Mouse (Mus musculus): ENCODE results near the gene Srsf1.

The Srsf1 gene

GRCm38 (mm10) chr11:88052638-88053037, 5.5 kb downstream of the Srsf1 start:
- DNase-seq (ENCODE audit: low read depth, low spot score), result no peak
- peaks cover 8% of the 10 kb centered on the region; the same call in 1 of the 2 replicates for H3K36me3 ChIP-seq (ENCODE audit: control insufficient read depth, insufficient read depth, low read length, poor library complexity, severe bottlenecking)
- H3K27me3 ChIP-seq (ENCODE audit: control insufficient read depth, insufficient read depth, low read length, poor library complexity, severe bottlenecking), result no peaks in the 10 kb centered on the region

- Histone ChIP-seq H3K27me3 (ENCODE audit: control insufficient read depth, insufficient read depth, low read length, poor library complexity, severe bottlenecking) (no peaks in the 10 kb centered on the region), H3K36me3 (ENCODE audit: control insufficient read depth, insufficient read depth, low read length, poor library complexity, severe bottlenecking) (peaks cover 8% of the 10 kb centered on the region; the same call in 1 of the 2 replicates)
- no peak for DNase-seq (ENCODE audit: low read depth, low spot score)
Observed at GRCm38 (mm10) chr11:88053821-88054220, 6.6 kb downstream of the Srsf1 start.

GRCm38 (mm10) chr11:88054589-88054988, 7.4 kb downstream of the Srsf1 start:
- H3K27me3 ChIP-seq (ENCODE audit: control insufficient read depth, insufficient read depth, low read length, poor library complexity, severe bottlenecking), result no peaks in the 10 kb centered on the region
- peak; percentile 78 for DNase-seq (ENCODE audit: low read depth, low spot score)
- peaks cover 4% of the 10 kb centered on the region; the same call in 1 of the 2 replicates for H3K36me3 ChIP-seq (ENCODE audit: control insufficient read depth, insufficient read depth, low read length, poor library complexity, severe bottlenecking)

GRCm38 (mm10) chr11:88055777-88056176, 8.6 kb downstream of the Srsf1 start:
- DNase-seq (ENCODE audit: low read depth, low spot score), result no peak
- peaks cover 4% of the 10 kb centered on the region; the same call in 1 of the 2 replicates for H3K36me3 ChIP-seq (ENCODE audit: control insufficient read depth, insufficient read depth, low read length, poor library complexity, severe bottlenecking)

GRCm38 (mm10) chr11:88057788-88058187, 10.6 kb downstream of the Srsf1 start:
- peak; percentile 31 for DNase-seq (ENCODE audit: low read depth, low spot score)
- no peaks in the 10 kb centered on the region for H3K36me3 ChIP-seq (ENCODE audit: control insufficient read depth, insufficient read depth, low read length, poor library complexity, severe bottlenecking)
- no peaks in the 10 kb centered on the region for H3K27me3 ChIP-seq (ENCODE audit: control insufficient read depth, insufficient read depth, low read length, poor library complexity, severe bottlenecking)

More at GRCm38 (mm10) chr11:88055777-88056176, 8.6 kb downstream of the Srsf1 start:
- no peaks in the 10 kb centered on the region for H3K27me3 ChIP-seq (ENCODE audit: control insufficient read depth, insufficient read depth, low read length, poor library complexity, severe bottlenecking)

- Histone ChIP-seq H3K36me3 (ENCODE audit: control insufficient read depth, insufficient read depth, low read length, poor library complexity, severe bottlenecking) (no peaks in the 10 kb centered on the region), H3K27me3 (ENCODE audit: control insufficient read depth, insufficient read depth, low read length, poor library complexity, severe bottlenecking) (no peaks in the 10 kb centered on the region)
- peak; percentile 80 for DNase-seq (ENCODE audit: low read depth, low spot score)
Observed at GRCm38 (mm10) chr11:88059141-88059540, 12.0 kb downstream of the Srsf1 start.

GRCm38 (mm10) chr11:88061892-88062625, 14.9 kb downstream of the Srsf1 start:
- peak; percentile 71 for DNase-seq (ENCODE audit: low read depth, low spot score)
- Histone ChIP-seq H3K27me3 (ENCODE audit: control insufficient read depth, insufficient read depth, low read length, poor library complexity, severe bottlenecking) (no peaks in the 10 kb centered on the region), H3K36me3 (ENCODE audit: control insufficient read depth, insufficient read depth, low read length, poor library complexity, severe bottlenecking) (no peaks in the 10 kb centered on the region)

- no peaks in the 10 kb centered on the region for H3K27me3 ChIP-seq (ENCODE audit: control insufficient read depth, insufficient read depth, low read length, poor library complexity, severe bottlenecking)
- H3K36me3 ChIP-seq (ENCODE audit: control insufficient read depth, insufficient read depth, low read length, poor library complexity, severe bottlenecking), result no peaks in the 10 kb centered on the region
- DNase-seq (ENCODE audit: low read depth, low spot score), result no peak
Observed at GRCm38 (mm10) chr11:88065732-88066131, 18.6 kb downstream of the Srsf1 start.

- DNase-seq (ENCODE audit: low read depth, low spot score), result peak; percentile 51
- Histone ChIP-seq H3K36me3 (ENCODE audit: control insufficient read depth, insufficient read depth, low read length, poor library complexity, severe bottlenecking) (peaks cover 3% of the 10 kb centered on the region; the same call in 1 of the 2 replicates), H3K27me3 (ENCODE audit: control insufficient read depth, insufficient read depth, low read length, poor library complexity, severe bottlenecking) (no peaks in the 10 kb centered on the region)
Observed at GRCm38 (mm10) chr11:88067191-88067585, 20.0 kb downstream of the Srsf1 start.

GRCm38 (mm10) chr11:88067586-88068410, 20.6 kb downstream of the Srsf1 start, which contains the start of gene Vezf1:
TSS of gene Vezf1 (plus strand) at chr11:88068279.
- Histone ChIP-seq H3K27me3 (ENCODE audit: control insufficient read depth, insufficient read depth, low read length, poor library complexity, severe bottlenecking) (no peaks in the 10 kb centered on the region), H3K36me3 (ENCODE audit: control insufficient read depth, insufficient read depth, low read length, poor library complexity, severe bottlenecking) (peaks cover 3% of the 10 kb centered on the region; the same call in 1 of the 2 replicates)
- DNase-seq (ENCODE audit: low read depth, low spot score), result peak; percentile 81

GRCm38 (mm10) chr11:88068411-88069245, 21.5 kb downstream of the Srsf1 start:
- peak; percentile 56 for DNase-seq (ENCODE audit: low read depth, low spot score)
- Histone ChIP-seq H3K27me3 (ENCODE audit: control insufficient read depth, insufficient read depth, low read length, poor library complexity, severe bottlenecking) (no peaks in the 10 kb centered on the region), H3K36me3 (ENCODE audit: control insufficient read depth, insufficient read depth, low read length, poor library complexity, severe bottlenecking) (peaks cover 3% of the 10 kb centered on the region; the same call in 1 of the 2 replicates)

GRCm38 (mm10) chr11:88069246-88069570, 22.0 kb downstream of the Srsf1 start:
- Histone ChIP-seq H3K27me3 (ENCODE audit: control insufficient read depth, insufficient read depth, low read length, poor library complexity, severe bottlenecking) (no peaks in the 10 kb centered on the region), H3K36me3 (ENCODE audit: control insufficient read depth, insufficient read depth, low read length, poor library complexity, severe bottlenecking) (peaks cover 3% of the 10 kb centered on the region; the same call in 1 of the 2 replicates)
- no peak for DNase-seq (ENCODE audit: low read depth, low spot score)

GRCm38 (mm10) chr11:88070392-88070791, 23.2 kb downstream of the Srsf1 start:
- peak; percentile 55 for DNase-seq (ENCODE audit: low read depth, low spot score)

GRCm38 (mm10) chr11:88071113-88071512, 23.9 kb downstream of the Srsf1 start:
- no peak for DNase-seq (ENCODE audit: low read depth, low spot score)
- H3K27me3 ChIP-seq (ENCODE audit: control insufficient read depth, insufficient read depth, low read length, poor library complexity, severe bottlenecking), result no peaks in the 10 kb centered on the region
- H3K36me3 ChIP-seq (ENCODE audit: control insufficient read depth, insufficient read depth, low read length, poor library complexity, severe bottlenecking), result peaks cover 8% of the 10 kb centered on the region

More at GRCm38 (mm10) chr11:88070392-88070791, 23.2 kb downstream of the Srsf1 start:
- Histone ChIP-seq H3K36me3 (ENCODE audit: control insufficient read depth, insufficient read depth, low read length, poor library complexity, severe bottlenecking) (peaks cover 8% of the 10 kb centered on the region), H3K27me3 (ENCODE audit: control insufficient read depth, insufficient read depth, low read length, poor library complexity, severe bottlenecking) (no peaks in the 10 kb centered on the region)
